Mouse (Mus musculus) bone marrow, adult 2 months (tissue): ENCODE measurements around the gene Lrrc26. TPM values are rescaled to one million over a fixed set of nuclear protein-coding genes. Genes with fewer than 3 reads are reported as not detected.

Experiments
- H3K27ac ChIP-seq: fragments of 200-500 bp; 2 replicates; pipeline ENCODE4 v1.5.1; 2012; ENCODE audit warnings: low read depth, mild to moderate bottlenecking, control low read depth, inconsistent platforms, low read length; ENCODE audit not compliant: control insufficient read depth, poor library complexity, insufficient read depth
- H3K4me1 ChIP-seq: fragments of 200-500 bp; 2 replicates; pipeline ENCODE4 v1.6.1; 2011; ENCODE audit warnings: low read length; ENCODE audit not compliant: control insufficient read depth, insufficient read depth
- H3K4me3 ChIP-seq: fragments of 200-500 bp; replicated peaks from 2 replicates; pipeline ENCODE3; 2011; ENCODE audit warnings: mild to moderate bottlenecking, low read depth, low read length, control low read depth; ENCODE audit not compliant: control insufficient read depth
- CTCF ChIP-seq: fragments of 200-500 bp; IDR thresholded peaks from 2 replicates; pipeline ENCODE4 v1.5.1; 2011; ENCODE audit warnings: low read length, control low read depth; ENCODE audit not compliant: control insufficient read depth, insufficient read depth
- POLR2A ChIP-seq: fragments of 200-500 bp; IDR thresholded peaks from 2 replicates; pipeline ENCODE4 v1.6.1; 2011; ENCODE audit warnings: low read depth, mild to moderate bottlenecking, control low read depth, low read length, borderline replicate concordance; ENCODE audit not compliant: control insufficient read depth
- WGBS: fragments of 180-500 bp; shearing (Covaris S2); methylation state at CpG from one replicate; pipeline ENCODE4 v1.1.7; 2018; 5-methylcytosine and 5-hydroxymethylcytosine counted together
- polyA plus RNA-seq: library from polyadenylated mRNA; stranded (reverse); fragments of >200 nt; gene quantifications from 2 replicates; pipeline ENCODE4 v1.2.4, GENCODE M21; 2011; ENCODE audit warnings: low replicate concordance; ENCODE audit not compliant: missing spikeins, insufficient read depth, insufficient read length

Gene Lrrc26
- not detected in 2 replicates for polyA plus RNA-seq

- WGBS = 6% methylated on average over 11 of the region's 11 CpGs
- H3K27ac ChIP-seq = no peak within 1 kb of the TSS
- TF ChIP-seq POLR2A (no peak), CTCF (no peak)
Measured at GRCm38 (mm10) chr2:25289651-25290050, at the start of gene Lrrc26. Gene Lrrc26, plus strand, starts transcription at chr2:25289915.

GRCm38 (mm10) chr2:25240310-25240709 lies 49.4 kb upstream of the Lrrc26 start:
- WGBS = 57% methylated on average over 8 of the region's 8 CpGs
- peaks cover 2% of the 10 kb centered on the region for H3K4me1 ChIP-seq
- TF ChIP-seq CTCF = no peak
- TF ChIP-seq POLR2A = no peak
- no peak overlapping the region for H3K4me3 ChIP-seq
- H3K27ac ChIP-seq = no peak overlapping the region

More at GRCm38 (mm10) chr2:25289651-25290050, at the start of gene Lrrc26:
- Histone ChIP-seq H3K4me3 (no peak within 1 kb of the TSS), H3K4me1 (no peaks in the 10 kb centered on the region)

- H3K4me3 ChIP-seq = peak overlapping the region; percentile 51
- peaks cover 2% of the 10 kb centered on the region for H3K4me1 ChIP-seq
- 2% methylated on average over 29 of the region's 29 CpGs for WGBS
- no peak for TF ChIP-seq CTCF
- TF ChIP-seq POLR2A = no peak
- H3K27ac ChIP-seq = no peak overlapping the region; the same call in 1 of the 2 replicates
Measured at GRCm38 (mm10) chr2:25240723-25241437, 48.8 kb upstream of the Lrrc26 start.

- Histone ChIP-seq H3K27ac (no peak overlapping the region), H3K4me1 (peaks cover 2% of the 10 kb centered on the region), H3K4me3 (no peak overlapping the region)
- no peak for TF ChIP-seq POLR2A
- TF ChIP-seq CTCF = no peak
- WGBS = 23% methylated on average over 6 of the region's 6 CpGs
Measured at GRCm38 (mm10) chr2:25241438-25241775, 48.3 kb upstream of the Lrrc26 start.

- TF ChIP-seq CTCF = no peak
- TF ChIP-seq POLR2A = no peak
- Histone ChIP-seq H3K27ac (no peak within 1 kb of the TSS; the same call in 1 of the 2 replicates), H3K4me3 (no peak within 1 kb of the TSS), H3K4me1 (peaks cover 2% of the 10 kb centered on the region)
- WGBS = under 1% methylated on average over 56 of the region's 59 CpGs
Measured at GRCm38 (mm10) chr2:25242101-25242506, 47.6 kb upstream of the Lrrc26 start, which contains the start of the genes Rnf208 and Cysrt1. Gene Rnf208, plus strand, starts transcription at chr2:25242255. Gene Cysrt1, minus strand, starts transcription at chr2:25242452.

- Histone ChIP-seq H3K27ac (no peak overlapping the region), H3K4me1 (peaks cover 2% of the 10 kb centered on the region), H3K4me3 (no peak overlapping the region)
- 81% methylated on average over 8 of the region's 8 CpGs for WGBS
- TF ChIP-seq CTCF (no peak), POLR2A (no peak)
Measured at GRCm38 (mm10) chr2:25243342-25243741, 46.4 kb upstream of the Lrrc26 start.

GRCm38 (mm10) chr2:25244144-25244543 lies 45.6 kb upstream of the Lrrc26 start:
- H3K4me3 ChIP-seq = no peak overlapping the region
- 85% methylated on average over 4 of the region's 4 CpGs for WGBS
- TF ChIP-seq POLR2A (no peak), CTCF (no peak)
- peaks cover 2% of the 10 kb centered on the region for H3K4me1 ChIP-seq
- H3K27ac ChIP-seq = no peak overlapping the region

GRCm38 (mm10) chr2:25246183-25247072 lies 43.3 kb upstream of the Lrrc26 start, which contains the start of gene AL732309.1:
Gene AL732309.1, minus strand, starts transcription at chr2:25246863.
- Histone ChIP-seq H3K4me1 (no peaks in the 10 kb centered on the region; the same call in 1 of the 2 replicates), H3K4me3 (no peak within 1 kb of the TSS), H3K27ac (no peak within 1 kb of the TSS)
- WGBS = 86% methylated on average over 10 of the region's 10 CpGs
- TF ChIP-seq CTCF = no peak
- TF ChIP-seq POLR2A = no peak
